Mouse (Mus musculus): ENCODE measurements around the gene Spib.

The Spib gene

DNA sequence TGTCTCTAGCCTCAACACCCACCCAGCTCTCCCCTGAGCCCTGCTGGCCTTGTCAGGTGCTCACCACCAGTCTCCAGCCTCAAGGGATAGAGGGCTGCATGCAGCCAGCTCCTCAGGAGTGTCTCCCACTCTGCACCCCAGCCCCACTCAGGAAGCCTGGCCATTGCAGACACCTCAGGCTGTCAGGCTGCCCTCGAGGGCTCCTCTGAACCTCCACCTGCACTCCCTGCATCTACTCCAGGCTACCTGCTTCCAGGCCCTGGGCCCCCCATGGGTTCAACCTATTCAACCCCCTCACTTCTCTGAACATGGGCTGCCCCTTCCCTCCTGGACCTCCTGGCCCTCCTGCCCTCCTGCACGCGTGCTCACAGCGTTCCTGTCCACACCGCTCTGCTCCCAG lies 40.5 kb downstream of the Spib start:
- intact Hi-C loops (cut with DNase I) = no loop called here

DNA sequence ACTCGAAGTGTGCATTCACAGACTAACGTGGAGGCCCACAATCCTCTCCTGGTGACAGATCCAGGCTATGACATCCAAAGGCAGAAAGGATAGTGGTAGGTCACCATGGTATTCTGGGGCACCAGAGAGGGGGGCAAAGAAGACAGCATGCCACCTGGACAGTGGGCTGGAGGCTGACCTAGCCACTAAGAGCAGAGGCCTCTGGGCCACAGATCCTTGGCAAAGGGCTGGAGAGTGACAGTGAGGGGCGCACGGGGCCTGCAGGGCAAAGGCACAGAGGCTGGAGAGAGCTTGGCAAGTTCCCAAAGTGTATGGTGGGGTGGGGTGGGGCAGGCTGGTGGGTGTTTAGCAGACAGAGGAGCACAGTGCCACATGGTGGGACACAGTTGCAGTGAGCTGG lies 41.6 kb downstream of the Spib start:
- intact Hi-C loops (cut with DNase I) = no loop called here

GRCm38 (mm10) chr7:44488545-44488944 lies 43.3 kb downstream of the Spib start:
- intact Hi-C loops (cut with DNase I) = loop anchor here (5.0 kb wide), 2 partner anchors 91 to 226 kb away; partner anchors contain the start of gene Gm15517

DNA sequence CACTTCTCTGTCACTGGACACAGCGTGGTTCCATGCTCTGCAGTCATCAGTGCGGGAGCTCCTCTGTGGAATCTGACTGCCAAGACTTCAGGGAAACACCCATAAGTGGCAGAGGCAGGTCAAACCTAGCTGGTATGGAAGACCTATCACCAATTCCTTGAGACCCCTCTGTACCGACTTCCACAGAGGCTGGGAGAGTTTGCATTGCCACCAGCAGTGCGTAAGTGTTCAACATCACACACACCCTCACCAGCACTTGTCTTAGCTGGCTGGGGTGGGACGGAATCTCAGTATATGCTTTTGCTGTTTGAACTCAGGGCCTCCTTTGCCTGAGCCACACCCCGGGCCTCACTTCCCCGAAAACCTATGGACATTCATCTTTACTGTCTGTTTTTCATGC lies 43.9 kb downstream of the Spib start:
- intact Hi-C loops (cut with DNase I) = loop anchor here (5.0 kb wide), 2 partner anchors 91 to 226 kb away; partner anchors contain the start of gene Gm15517

GRCm38 (mm10) chr7:44486927-44487575 lies 44.8 kb downstream of the Spib start:
- intact Hi-C loops (cut with DNase I) = loop anchor here (5.0 kb wide), 2 partner anchors 90 to 225 kb away; partner anchors contain the start of gene Gm15517

- intact Hi-C loops (cut with DNase I) = loop anchor here (5.0 kb wide), 2 partner anchors 88 to 223 kb away; partner anchors contain the start of gene Gm15517
Measured at GRCm38 (mm10) chr7:44485572-44486195, 46.2 kb downstream of the Spib start.

DNA sequence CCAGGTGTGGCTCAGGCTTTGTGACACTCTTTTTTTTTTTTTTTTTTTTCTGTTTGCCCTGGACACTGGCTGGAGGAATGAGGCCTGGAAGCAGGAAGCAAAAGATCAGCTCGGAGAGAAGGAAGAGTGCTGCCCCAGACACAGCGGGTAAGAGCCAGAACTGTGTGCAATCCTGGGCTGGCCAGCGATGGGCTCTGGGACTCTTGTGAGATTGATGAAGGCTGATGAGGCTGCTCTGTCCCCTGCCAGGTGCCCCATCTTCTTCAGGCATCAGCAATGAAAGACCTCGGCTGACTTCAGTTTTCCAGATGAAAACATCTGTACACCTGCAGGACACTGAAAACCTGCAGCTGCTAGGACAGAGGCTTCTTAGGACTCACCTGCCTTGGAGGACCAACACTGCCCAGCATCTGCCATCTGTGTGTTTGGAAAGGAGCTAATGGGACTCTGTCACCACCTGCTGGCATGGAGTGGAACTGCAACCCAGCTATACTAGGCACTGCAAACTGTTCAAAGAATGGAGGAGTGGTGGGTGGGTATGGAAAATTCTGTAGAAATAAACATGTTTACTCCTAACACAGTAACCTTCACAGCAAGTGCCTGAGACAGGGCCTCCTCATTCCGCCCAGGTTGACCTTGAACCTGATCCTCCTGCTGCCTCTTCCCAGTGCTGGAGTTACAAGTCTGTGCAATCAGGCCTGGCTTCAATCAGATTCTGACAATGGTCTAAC lies 46.9 kb downstream of the Spib start:
- intact Hi-C loops (cut with DNase I) = loop anchor here (5.0 kb wide), 2 partner anchors 88 to 223 kb away; partner anchors contain the start of gene Gm15517

DNA sequence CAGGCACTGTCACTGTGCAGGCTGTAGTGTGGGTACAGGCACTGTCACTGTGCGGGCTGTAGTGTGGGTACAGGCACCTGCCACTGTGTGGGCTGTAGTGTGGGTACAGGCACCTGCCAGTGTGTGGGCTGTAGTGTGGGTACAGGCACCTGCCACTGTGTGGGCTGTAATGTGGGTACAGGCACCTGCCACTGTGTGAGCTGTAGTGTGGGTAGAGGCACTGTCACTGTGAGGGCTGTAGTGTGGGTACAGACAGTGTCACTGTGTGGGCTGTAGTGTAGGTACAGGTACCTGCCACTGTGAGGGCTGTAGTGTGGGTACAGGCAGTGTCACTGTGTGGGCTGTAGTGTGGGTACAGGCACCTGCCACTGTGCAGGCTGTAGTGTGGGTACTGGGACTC lies 47.8 kb downstream of the Spib start:
- intact Hi-C loops (cut with DNase I) = no loop called here

DNA sequence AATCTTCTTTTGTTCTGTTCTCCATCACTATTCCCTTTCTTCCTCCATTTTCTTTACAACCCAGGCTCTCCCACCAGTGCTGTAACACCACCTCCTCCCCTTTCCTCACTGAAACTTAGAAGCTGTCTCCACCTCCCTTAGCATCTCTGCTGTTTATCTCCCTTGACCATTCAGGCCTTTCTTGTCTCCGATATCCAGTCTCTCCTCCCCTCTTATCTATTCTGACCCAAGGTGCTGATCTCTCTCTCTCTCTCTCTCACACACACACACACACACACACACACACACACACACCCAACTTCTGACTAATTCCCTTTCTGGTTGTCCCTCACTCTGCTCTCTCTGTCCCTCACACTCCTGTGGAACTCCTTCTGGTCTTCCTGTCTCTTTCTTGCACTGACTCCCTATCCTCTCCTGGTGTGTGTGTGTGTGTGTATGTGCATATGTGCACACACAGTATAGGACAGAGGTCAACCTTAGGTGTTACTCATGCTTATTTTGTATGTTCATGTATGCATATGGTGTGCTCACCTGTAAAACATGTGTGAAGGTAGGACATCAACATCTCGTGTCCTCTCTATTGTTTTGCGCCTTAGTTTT lies 48.9 kb downstream of the Spib start:
- intact Hi-C loops (cut with DNase I) = no loop called here

Small RNA genes within 50 kb of the gene (microRNA-seq; reads per million reads assigned to microRNA genes)
- 0 to 0.11 reads per million in 2 experiments for gene Mir7053
